In the genomic region with DNA sequence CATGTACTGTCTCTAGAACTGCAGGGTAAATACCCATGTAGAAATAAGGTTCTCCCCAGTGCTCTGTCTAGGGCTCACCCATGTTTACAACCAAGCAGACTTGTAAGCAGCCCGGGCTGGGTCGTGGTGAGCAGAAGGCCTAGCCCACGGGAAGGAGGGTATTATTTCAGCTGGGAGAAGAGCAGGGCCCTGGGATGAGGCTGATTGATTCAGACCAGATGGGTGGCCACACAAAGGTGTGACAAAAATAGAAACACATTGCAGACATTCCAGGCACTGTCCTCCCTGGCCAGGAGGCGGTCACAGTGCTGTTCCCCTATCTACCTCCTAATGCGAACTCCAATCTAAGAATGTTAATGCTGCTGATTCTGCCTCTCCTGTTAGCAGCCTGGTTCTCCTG, we compare ENCODE assay signal across 10 mouse cellular contexts. TPM values are rescaled to one million over a fixed set of nuclear protein-coding genes. Genes with fewer than 3 reads are reported as not detected.
A peak's percentile ranks its signal among the peaks of the same experiment; 100 is the strongest.
DNase-seq lines count a peak whose midpoint lies in the region; ATAC-seq lines count a peak whose summit lies in the region.
"Had no signal": no experiment of that assay in that cellular context is flagged by ENCODE, and none has a peak within 500 bp of the region (broad histone marks: within the 10 kb centered on the region; RNA-seq: fewer than 3 reads in every experiment).

No protein-coding gene starts in this region.

- H3K36me3 ChIP-seq in forebrain, embryonic 13.5 days (ENCODE audit: poor library complexity, severe bottlenecking) = peaks cover 10% of the 10 kb centered on the region; the same call in 1 of the 2 replicates
- H3K36me3 ChIP-seq in forebrain, embryonic 11.5 days (ENCODE audit: control insufficient read depth, insufficient read depth, low read length) = no peaks in the 10 kb centered on the region
- peaks cover 5% of the 10 kb centered on the region; the same call in 1 of the 2 replicates for H3K36me3 ChIP-seq in kidney, embryonic 15.5 days
- H3K36me3 ChIP-seq in limb, embryonic 15.5 days = no peaks in the 10 kb centered on the region

- DNase-seq in forebrain, embryonic 11.5 days (ENCODE audit: low spot score) = no peak
- DNase-seq in kidney, adult 11 months = no peak
- peak; percentile 66 for DNase-seq in embryo, embryonic 9.5 days (ENCODE audit: extremely low spot score)
- no peak for DNase-seq in right cerebral cortex, postnatal 14 days
- no peak for DNase-seq in right cerebral cortex, postnatal 25 days
- DNase-seq: layer of hippocampus, adult 9-11 months had no signal

- ATAC-seq in forebrain, embryonic 13.5 days = no peak
- ATAC-seq in forebrain, embryonic 11.5 days (replicated peaks; ENCODE audit: low FRiP score) = no peak; the same call in 1 of the 2 replicates
- ATAC-seq in kidney, embryonic 15.5 days (replicated peaks; ENCODE audit: low FRiP score) = peak; percentile 56
- no peak for ATAC-seq in limb, embryonic 15.5 days (ENCODE audit: insufficient number of reproducible peaks, low FRiP score, low TSS enrichment, low read depth)

- 39% methylated on average over 5 of the region's 5 CpGs for WGBS in forebrain, embryonic 13.5 days
- WGBS in forebrain, embryonic 11.5 days = 34% methylated on average over 5 of the region's 5 CpGs
- WGBS in kidney, embryonic 15.5 days = 27% methylated on average over 5 of the region's 5 CpGs
- WGBS in limb, embryonic 15.5 days = 31% methylated on average over 5 of the region's 5 CpGs

- no peaks in the 10 kb centered on the region for H3K9me3 ChIP-seq in forebrain, embryonic 13.5 days (replicated peaks)
- no peaks in the 10 kb centered on the region for H3K9me3 ChIP-seq in forebrain, embryonic 11.5 days (ENCODE audit: control insufficient read depth, low read length)
- no peaks in the 10 kb centered on the region for H3K9me3 ChIP-seq in kidney, embryonic 15.5 days (replicated peaks)
- no peaks in the 10 kb centered on the region for H3K9me3 ChIP-seq in limb, embryonic 15.5 days
- H3K9me3 ChIP-seq: lung, embryonic 15.5 days had no signal

- no peaks in the 10 kb centered on the region for H3K27me3 ChIP-seq in forebrain, embryonic 13.5 days
- no peaks in the 10 kb centered on the region for H3K27me3 ChIP-seq in forebrain, embryonic 11.5 days (ENCODE audit: control insufficient read depth, insufficient read depth, low read length)
- no peaks in the 10 kb centered on the region for H3K27me3 ChIP-seq in kidney, embryonic 15.5 days
- no peaks in the 10 kb centered on the region for H3K27me3 ChIP-seq in limb, embryonic 15.5 days
- H3K27me3 ChIP-seq: lung, embryonic 15.5 days had no signal

- no peak overlapping the region for H3K9ac ChIP-seq in forebrain, embryonic 13.5 days
- no peak overlapping the region for H3K9ac ChIP-seq in forebrain, embryonic 11.5 days (ENCODE audit: low read length)
- H3K9ac ChIP-seq in kidney, embryonic 15.5 days = no peak overlapping the region
- H3K9ac ChIP-seq in limb, embryonic 15.5 days = no peak overlapping the region
- H3K9ac ChIP-seq: lung, embryonic 15.5 days had no signal

- H3K27ac ChIP-seq in forebrain, embryonic 13.5 days = peak overlapping the region; percentile 40; the same call in 1 of the 2 replicates
- H3K27ac ChIP-seq in forebrain, embryonic 11.5 days (ENCODE audit: low read depth, low read length) = no peak overlapping the region; the same call in 1 of the 2 replicates
- peak overlapping the region; percentile 52; the same call in 1 of the 2 replicates for H3K27ac ChIP-seq in kidney, embryonic 15.5 days
- peak overlapping the region; percentile 24; the same call in 1 of the 2 replicates for H3K27ac ChIP-seq in limb, embryonic 15.5 days
- H3K27ac ChIP-seq: lung, embryonic 15.5 days had no signal

- H3K4me3 ChIP-seq in forebrain, embryonic 13.5 days = no peak overlapping the region
- H3K4me3 ChIP-seq in forebrain, embryonic 11.5 days (ENCODE audit: low read depth, low read length) = no peak overlapping the region
- H3K4me3 ChIP-seq in kidney, embryonic 15.5 days (replicated peaks) = no peak overlapping the region
- no peak overlapping the region for H3K4me3 ChIP-seq in limb, embryonic 15.5 days
- H3K4me3 ChIP-seq: lung, embryonic 15.5 days had no signal

- H3K4me2 ChIP-seq in forebrain, embryonic 13.5 days = no peak overlapping the region
- H3K4me2 ChIP-seq in forebrain, embryonic 11.5 days (ENCODE audit: low read depth, low read length, severe bottlenecking) = no peak overlapping the region
- H3K4me2 ChIP-seq in kidney, embryonic 15.5 days = no peak overlapping the region
- H3K4me2 ChIP-seq in limb, embryonic 15.5 days = no peak overlapping the region
- H3K4me2 ChIP-seq: lung, embryonic 15.5 days had no signal

- H3K4me1 ChIP-seq in forebrain, embryonic 13.5 days = peaks cover 52% of the 10 kb centered on the region
- peaks cover 16% of the 10 kb centered on the region for H3K4me1 ChIP-seq in forebrain, embryonic 11.5 days (replicated peaks; ENCODE audit: control insufficient read depth, insufficient read depth, low read length)
- H3K4me1 ChIP-seq in kidney, embryonic 15.5 days = peaks cover 42% of the 10 kb centered on the region
- peaks cover 23% of the 10 kb centered on the region for H3K4me1 ChIP-seq in limb, embryonic 15.5 days

RNA-seq across cellular contexts. Expression of a gene that starts 50.1 kb away (rescaled TPM):
- 74.7 and 85.4 TPM in 2 replicates for polyA plus RNA-seq in forebrain, embryonic 13.5 days (2015; fragmentation: Nextera tagmentation; extraction: Ambion mirVana)
- 45.6 and 50.0 TPM in 2 replicates for polyA plus RNA-seq in forebrain, embryonic 11.5 days (2014; fragmentation: Nextera tagmentation; extraction: Ambion mirVana)
- 51.1 and 57.1 TPM in 2 replicates for polyA plus RNA-seq in kidney, embryonic 15.5 days (2015; fragmentation: Nextera tagmentation; extraction: Ambion mirVana)
- polyA plus RNA-seq in limb, embryonic 15.5 days (2015; fragmentation: Nextera tagmentation; extraction: Ambion mirVana) = 53.6 and 58.2 TPM in 2 replicates
